Mouse (Mus musculus) MEL-GATA-1-ER (cell line): ENCODE results near the gene Gm17542.
"Not testable (repeated sequence)": the region's sequence is repeated elsewhere in the genome, so short reads cannot be mapped to it uniquely, and the experiment has no call there.

Experiments used
- DNase-seq: peaks from one replicate; pipeline ENCODE4 v3.0.0-alpha.2; 2012; ENCODE audit warnings: low read depth; ENCODE audit errors: extremely low read depth

The Gm17542 gene

GRCm38 (mm10) chr10:58718110-58718509, at the start of gene Gm17542:
Gene Gm17542, minus strand, starts transcription at chr10:58718210.
- not testable (repeated sequence) for DNase-seq

- DNase-seq: no peak
Observed at GRCm38 (mm10) chr10:58739779-58740178, 21.8 kb upstream of the Gm17542 start.

- DNase-seq: no peak
Observed at GRCm38 (mm10) chr10:58738152-58738551, 20.1 kb upstream of the Gm17542 start.

- DNase-seq: no peak
Observed at GRCm38 (mm10) chr10:58714789-58715148, 3.2 kb downstream of the Gm17542 start.

GRCm38 (mm10) chr10:58713855-58714788, 3.9 kb downstream of the Gm17542 start:
- no peak for DNase-seq

GRCm38 (mm10) chr10:58713225-58713624, 4.8 kb downstream of the Gm17542 start:
- DNase-seq: no peak

GRCm38 (mm10) chr10:58709021-58709420, 9.0 kb downstream of the Gm17542 start:
- DNase-seq: no peak

GRCm38 (mm10) chr10:58700578-58700977, 17.4 kb downstream of the Gm17542 start:
- DNase-seq: no peak

- no peak for DNase-seq
Observed at GRCm38 (mm10) chr10:58700160-58700559, 17.9 kb downstream of the Gm17542 start.

- DNase-seq: no peak
Observed at GRCm38 (mm10) chr10:58698955-58699354, 19.1 kb downstream of the Gm17542 start.

- DNase-seq: no peak
Observed at GRCm38 (mm10) chr10:58691051-58691450, 27.0 kb downstream of the Gm17542 start.

GRCm38 (mm10) chr10:58679298-58679697, 38.7 kb downstream of the Gm17542 start:
- DNase-seq: no peak

- DNase-seq: no peak
Observed at GRCm38 (mm10) chr10:58675533-58675932, 42.5 kb downstream of the Gm17542 start, which contains the start of gene Edar. Gene Edar, minus strand, starts transcription at chr10:58675654.

- DNase-seq: no peak
Observed at GRCm38 (mm10) chr10:58673278-58674061, 44.5 kb downstream of the Gm17542 start.

- no peak for DNase-seq
Observed at GRCm38 (mm10) chr10:58672557-58673277, 45.3 kb downstream of the Gm17542 start.

GRCm38 (mm10) chr10:58663868-58664267, 54.1 kb downstream of the Gm17542 start:
- no peak for DNase-seq
